Mouse (Mus musculus) cortical plate, adult 2 months (tissue): ENCODE measurements around the gene Tmem69. TPM values are rescaled to one million over a fixed set of nuclear protein-coding genes. Genes with fewer than 3 reads are reported as not detected.
A peak's percentile ranks its signal among the peaks of the same experiment; 100 is the strongest.

ENCODE experiments used
- H3K27ac ChIP-seq: fragments of 200-500 bp; 2 replicates; pipeline ENCODE4 v1.5.1; 2012; ENCODE audit warnings: low read length, control low read depth, inconsistent platforms; ENCODE audit not compliant: insufficient read depth
- H3K4me1 ChIP-seq: fragments of 200-500 bp; 2 replicates; pipeline ENCODE4 v1.6.1; 2011; ENCODE audit warnings: low read length; ENCODE audit not compliant: control insufficient read depth, insufficient read depth
- H3K4me3 ChIP-seq: fragments of 200-500 bp; 2 replicates; pipeline ENCODE4 v1.5.1; 2011; ENCODE audit warnings: mild to moderate bottlenecking, low read length, control low read depth; ENCODE audit not compliant: insufficient read depth
- CTCF ChIP-seq: fragments of 200-500 bp; IDR thresholded peaks from 2 replicates; pipeline ENCODE4 v1.5.1; 2011; ENCODE audit warnings: mild to moderate bottlenecking, control low read depth, low read length; ENCODE audit not compliant: insufficient read depth; ENCODE audit errors: extremely low read depth
- POLR2A ChIP-seq: fragments of 200-500 bp; IDR thresholded peaks from 2 replicates; pipeline ENCODE4 v1.6.1; 2011; ENCODE audit warnings: mild to moderate bottlenecking, low read length, control low read depth; ENCODE audit not compliant: insufficient read depth; ENCODE audit errors: extremely low read depth
- polyA plus RNA-seq: library from polyadenylated mRNA; depleted of rRNA; stranded (reverse); fragments of >200 nt; gene quantifications from 2 replicates; pipeline ENCODE4 v1.2.3, GENCODE M21; 2012; rRNA removed

The Tmem69 gene
- polyA plus RNA-seq, result 8.4 and 9.0 TPM in 2 replicates

- TF ChIP-seq CTCF (no peak), POLR2A (peak; percentile 56; the same call in 1 of the 2 replicates)
- peak within 1 kb of the TSS; percentile 89 for H3K27ac ChIP-seq
- no peaks in the 10 kb centered on the region for H3K4me1 ChIP-seq
- peak within 1 kb of the TSS; percentile 98 for H3K4me3 ChIP-seq
Measured at GRCm38 (mm10) chr4:116555413-116556300, at the start of gene Tmem69. TSS of gene Tmem69 (minus strand) at chr4:116555936.

GRCm38 (mm10) chr4:116596978-116597881, 41.5 kb upstream of the Tmem69 start:
- TF ChIP-seq CTCF (no peak), POLR2A (peak; percentile 71)
- peak overlapping the region; percentile 37 for H3K27ac ChIP-seq
- peak overlapping the region; percentile 76 for H3K4me3 ChIP-seq
- H3K4me1 ChIP-seq, result peaks cover 1% of the 10 kb centered on the region; the same call in 1 of the 2 replicates

- TF ChIP-seq CTCF, result no peak
- H3K27ac ChIP-seq, result peak within 1 kb of the TSS; percentile 37
- peak within 1 kb of the TSS; percentile 76 for H3K4me3 ChIP-seq
- H3K4me1 ChIP-seq, result peaks cover 1% of the 10 kb centered on the region; the same call in 1 of the 2 replicates
Measured at GRCm38 (mm10) chr4:116596379-116596778, 40.6 kb upstream of the Tmem69 start, which contains the start of gene Ccdc17. TSS of gene Ccdc17 (plus strand) at chr4:116596654.

- H3K4me1 ChIP-seq, result peaks cover 1% of the 10 kb centered on the region; the same call in 1 of the 2 replicates
- TF ChIP-seq POLR2A (no peak), CTCF (no peak)
- H3K27ac ChIP-seq, result no peak overlapping the region
- H3K4me3 ChIP-seq, result no peak overlapping the region; the same call in 1 of the 2 replicates
Measured at GRCm38 (mm10) chr4:116595793-116596192, 40.1 kb upstream of the Tmem69 start.

GRCm38 (mm10) chr4:116558151-116558882, 2.6 kb upstream of the Tmem69 start:
- H3K4me3 ChIP-seq, result peak overlapping the region; percentile 98
- H3K4me1 ChIP-seq, result no peaks in the 10 kb centered on the region
- TF ChIP-seq POLR2A, result no peak
- H3K27ac ChIP-seq, result no peak overlapping the region

GRCm38 (mm10) chr4:116557306-116558121, 1.8 kb upstream of the Tmem69 start, which contains the start of gene Gpbp1l1:
TSS of gene Gpbp1l1 (plus strand) at chr4:116557658.
- Histone ChIP-seq H3K27ac (peak within 1 kb of the TSS; percentile 98), H3K4me3 (peak within 1 kb of the TSS; percentile 98), H3K4me1 (no peaks in the 10 kb centered on the region)
- TF ChIP-seq POLR2A, result peak; percentile 63; the same call in 1 of the 2 replicates
- TF ChIP-seq CTCF, result no peak

DNA sequence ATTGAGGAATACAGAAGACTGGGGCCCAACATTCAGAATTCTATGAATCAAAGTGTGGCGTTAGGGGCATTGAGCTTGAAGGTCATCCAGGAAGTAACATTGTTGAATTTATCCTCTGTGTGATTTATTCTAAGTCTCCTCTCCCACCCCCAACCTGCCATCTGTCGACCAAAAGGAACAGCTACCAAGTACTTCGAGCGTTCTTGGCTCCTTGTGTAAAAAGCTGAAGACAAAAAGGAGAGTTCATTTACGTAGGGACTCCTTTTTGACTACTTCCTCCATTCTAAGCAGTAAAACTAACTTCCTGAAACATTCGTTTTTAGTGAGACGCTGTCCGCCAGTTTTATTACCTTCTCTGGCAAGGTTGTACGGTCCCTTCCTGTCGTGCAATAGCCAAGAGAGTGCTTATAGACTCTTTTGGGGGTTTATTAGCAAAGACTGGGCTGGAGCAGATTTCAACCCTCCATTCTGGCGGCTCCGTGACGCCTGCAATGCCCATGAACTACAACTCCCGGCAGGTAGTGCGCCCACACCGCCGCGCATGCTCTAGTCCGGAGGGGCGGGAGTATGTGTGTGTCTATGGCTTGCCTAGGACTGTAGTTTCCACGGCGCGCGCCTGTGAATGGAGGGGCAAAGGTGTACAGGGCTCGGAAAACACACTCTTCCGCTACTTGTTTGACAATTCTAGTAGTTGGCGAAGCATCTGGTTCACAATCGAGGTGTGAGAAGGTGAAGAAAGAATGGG, 997 bp upstream of the Tmem69 start:
- Histone ChIP-seq H3K27ac (peak overlapping the region; percentile 94), H3K4me1 (no peaks in the 10 kb centered on the region), H3K4me3 (peak overlapping the region; percentile 98)
- no peak for TF ChIP-seq CTCF
- TF ChIP-seq POLR2A, result peak; percentile 96

- Histone ChIP-seq H3K4me1 (no peaks in the 10 kb centered on the region), H3K4me3 (no peak overlapping the region), H3K27ac (no peak overlapping the region)
- TF ChIP-seq POLR2A (no peak), CTCF (no peak)
Measured at GRCm38 (mm10) chr4:116553035-116553434, 2.7 kb downstream of the Tmem69 start.
